9 mouse cellular contexts compared by ENCODE assay signal in genomic region chr1:39868825-39869571, GRCm38 (mm10). TPM values are rescaled to one million over a fixed set of nuclear protein-coding genes. Genes with fewer than 3 reads are reported as not detected.
DNase-seq lines count a peak whose midpoint lies in the region; ATAC-seq lines count a peak whose summit lies in the region.
"Had no signal": no experiment of that assay in that cellular context is flagged by ENCODE, and none has a peak within 500 bp of the region (broad histone marks: within the 10 kb centered on the region; RNA-seq: fewer than 3 reads in every experiment).

No protein-coding gene starts in this region.

- 67% methylated on average over 10 of the region's 10 CpGs for WGBS in forebrain, embryonic 12.5 days

- H3K36me3 ChIP-seq in forebrain, embryonic 12.5 days (replicated peaks) = no peaks in the 10 kb centered on the region
- H3K36me3 ChIP-seq: neural tube, embryonic 12.5 days had no signal

- H3K27me3 ChIP-seq in forebrain, embryonic 12.5 days = no peaks in the 10 kb centered on the region
- H3K27me3 ChIP-seq: neural tube, embryonic 12.5 days had no signal

- ATAC-seq in activated CD4-positive, CD25-positive, alpha-beta regulatory T cell, adult 4 months = no peak
- no peak for ATAC-seq in forebrain, embryonic 12.5 days (ENCODE audit: low FRiP score)

- DNase-seq in MN1 (ENCODE audit: low spot score) = peak; percentile 49
- peak; percentile 69 for DNase-seq in brain, adult 2 months (ENCODE audit: low read depth, low spot score)
- peak; percentile 68 to 73 for DNase-seq in heart, adult 18-20 months
- DNase-seq in kidney, postnatal 10 days = peak; percentile 33
- no peak for DNase-seq in layer of hippocampus, postnatal 36 days
- DNase-seq in spleen, postnatal 36 days (ENCODE audit: low spot score in 2 of 2) = no peak

- no peaks in the 10 kb centered on the region for H3K9me3 ChIP-seq in forebrain, embryonic 12.5 days
- H3K9me3 ChIP-seq: neural tube, embryonic 12.5 days had no signal

- no peak overlapping the region for H3K4me3 ChIP-seq in forebrain, embryonic 12.5 days (replicated peaks)
- H3K4me3 ChIP-seq: neural tube, embryonic 12.5 days had no signal

- no peak overlapping the region for H3K9ac ChIP-seq in forebrain, embryonic 12.5 days
- H3K9ac ChIP-seq: neural tube, embryonic 12.5 days had no signal

- H3K4me2 ChIP-seq in forebrain, embryonic 12.5 days = no peak overlapping the region
- H3K4me2 ChIP-seq: neural tube, embryonic 12.5 days had no signal

- H3K27ac ChIP-seq in forebrain, embryonic 12.5 days = no peak overlapping the region
- H3K27ac ChIP-seq: neural tube, embryonic 12.5 days had no signal

- peaks cover 15% of the 10 kb centered on the region for H3K4me1 ChIP-seq in forebrain, embryonic 12.5 days

RNA-seq across cellular contexts. Expression of gene Map4k4, which starts 31.7 kb away (rescaled TPM):
- 100 to 1,000 TPM; 108 to 109 TPM for total RNA-seq in heart, adult 18-20 months (2021)
- total RNA-seq in layer of hippocampus, postnatal 36 days (2021) = 100 to 1,000 TPM; 146 to 166 TPM
- 10 to 100 TPM; 23.8 to 33.8 TPM for polyA plus RNA-seq in activated CD4-positive, CD25-positive, alpha-beta regulatory T cell, adult 4 months (2017; shearing (Covaris generic))
- polyA plus RNA-seq in forebrain, embryonic 12.5 days (2016; fragmentation: Nextera tagmentation; extraction: Ambion mirVana) = 55.9 and 73.9 TPM in 2 replicates

Comparison
In these comparisons a context has a peak if more than half of its experiments do, and no peak if none do; other contexts are left out.
1. DNase-seq: peak in MN1 (single experiment), brain, adult 2 months (single experiment), heart, adult 18-20 months (2 of 2) and kidney, postnatal 10 days (single experiment); none in layer of hippocampus, postnatal 36 days (0 of 2) and spleen, postnatal 36 days (0 of 2).